Mouse (Mus musculus) heart, postnatal 0 days (tissue): ENCODE measurements around the gene Dennd2a. TPM values are rescaled to one million over a fixed set of nuclear protein-coding genes. Genes with fewer than 3 reads are reported as not detected.

Experiments
- ATAC-seq: fragments of 200-750 bp; cut with Nextera tagmentation; 2 replicates; pipeline ENCODE4 v1.8.0; 2017; ENCODE audit warnings: low read depth, moderate number of reproducible peaks, moderate library complexity; ENCODE audit not compliant: insufficient read depth
- DNase-seq: peaks from one replicate; pipeline ENCODE4 v3.0.0-alpha.2; 2016; ENCODE audit warnings: low spot score
- H3K27ac ChIP-seq: fragments of 300-500 bp; sonication (generic); 2 replicates; pipeline ENCODE4 v1.5.1; 2014; ENCODE audit warnings: low read depth, mild to moderate bottlenecking
- H3K27me3 ChIP-seq: fragments of 300-500 bp; sonication (generic); 2 replicates; pipeline ENCODE4 v1.6.1; 2014; ENCODE audit warnings: low read length, mixed read lengths; ENCODE audit not compliant: control insufficient read depth, insufficient read depth
- H3K36me3 ChIP-seq: fragments of 300-500 bp; sonication (generic); replicated peaks from 2 replicates; pipeline ENCODE4 v1.6.1; 2014; ENCODE audit warnings: low read length, mixed read lengths; ENCODE audit not compliant: control insufficient read depth, insufficient read depth
- H3K4me1 ChIP-seq: fragments of 300-500 bp; sonication (generic); 2 replicates; pipeline ENCODE4 v1.6.1; 2014; ENCODE audit warnings: antibody characterized with exemption; ENCODE audit not compliant: control insufficient read depth, insufficient read depth
- H3K4me2 ChIP-seq: fragments of 300-500 bp; sonication (generic); 2 replicates; pipeline ENCODE4 v1.6.1; 2014; ENCODE audit warnings: low read depth, mild to moderate bottlenecking, low read length, moderate library complexity
- H3K4me3 ChIP-seq: fragments of 300-500 bp; sonication (generic); 2 replicates; pipeline ENCODE4 v1.5.1; 2014; ENCODE audit warnings: low read depth, low read length
- H3K9ac ChIP-seq: fragments of 300-500 bp; sonication (generic); replicated peaks from 2 replicates; pipeline ENCODE4 v1.6.1; 2014; ENCODE audit warnings: low read depth, low read length, mixed read lengths
- H3K9me3 ChIP-seq: fragments of 300-500 bp; sonication (generic); replicated peaks from 2 replicates; pipeline ENCODE4 v1.6.1; 2016; ENCODE audit warnings: low read length; ENCODE audit not compliant: control insufficient read depth
- CTCF ChIP-seq: IDR thresholded peaks from 2 replicates; pipeline ENCODE4 v1.5.1; 2016; ENCODE audit warnings: antibody characterized with exemption, control low read depth, low read depth
- EP300 ChIP-seq: IDR thresholded peaks from 2 replicates; pipeline ENCODE4 v1.6.1; 2016; ENCODE audit warnings: antibody characterized with exemption, low read depth
- WGBS: fragments of 180-500 bp; shearing (Covaris S2); extraction: QIAGEN DNeasy Blood & Tissue Kit; methylation state at CpG from one replicate; pipeline ENCODE4 v1.1.7; 2014; 5-methylcytosine and 5-hydroxymethylcytosine counted together
- polyA plus RNA-seq: library from polyadenylated mRNA; unstranded; fragments of >200 nt; fragmentation: Nextera tagmentation; extraction: Ambion mirVana; gene quantifications from 2 replicates; pipeline ENCODE4 v1.2.1, GENCODE M21; 2015
- total RNA-seq: library from RNA; depleted of rRNA; stranded (reverse); fragments of >200 nt; gene quantifications from 2 replicates; pipeline ENCODE4 v1.2.3, GENCODE M21; 2014; ENCODE audit warnings: low replicate concordance

Dennd2a gene
- total and polyA plus RNA-seq, 2 experiments from 2014 or later = 5.5 to 9.0 TPM

DNA sequence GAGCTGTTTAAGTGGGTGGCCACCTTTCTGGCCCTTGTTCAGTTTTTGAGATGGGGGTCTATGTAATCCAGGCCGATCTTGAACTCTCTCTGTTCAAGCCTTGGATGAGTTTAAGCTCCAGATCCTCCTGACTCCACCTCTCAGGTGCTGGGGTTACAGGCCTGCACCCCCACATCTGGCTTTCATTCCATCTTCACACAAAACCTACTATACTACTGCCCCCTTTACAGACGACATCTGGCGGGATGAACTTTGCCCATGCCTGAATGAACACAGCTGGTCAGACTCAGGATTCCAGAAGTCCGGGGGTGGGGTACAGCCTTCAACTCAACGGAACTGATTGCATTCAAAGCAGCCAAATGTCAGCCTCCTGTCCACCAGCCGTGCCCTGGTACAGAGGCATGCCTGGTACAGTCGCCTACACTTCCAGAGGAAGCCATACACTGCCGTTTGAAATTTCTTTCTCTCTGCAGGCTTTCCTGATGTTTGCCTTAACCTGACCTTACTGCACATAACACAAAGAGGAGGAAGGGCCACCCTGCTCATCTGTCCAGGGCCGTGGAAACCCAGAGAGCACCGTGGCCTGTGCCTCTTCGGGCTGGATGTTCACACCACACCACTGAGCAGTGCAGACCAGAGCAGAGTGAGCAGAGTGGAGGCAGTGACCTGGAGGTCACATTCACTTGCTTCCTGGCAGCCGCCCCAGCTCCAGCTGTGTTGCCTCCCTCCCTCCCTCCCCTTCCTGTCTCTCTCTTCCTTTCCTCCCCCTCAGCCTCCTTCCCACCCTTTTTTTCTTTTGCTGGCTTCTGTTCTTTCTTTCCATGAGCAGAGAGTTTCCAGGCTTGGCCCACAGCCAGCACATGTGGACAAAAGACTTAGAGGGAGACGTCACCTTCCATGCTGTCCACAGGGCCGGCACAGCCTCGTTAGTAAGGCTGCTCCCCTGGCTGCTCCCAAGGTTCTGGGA lies 14.8 kb downstream of the Dennd2a start:
- H3K9ac ChIP-seq = 0 out of 2 replicates have a peak overlapping the region, but pooled peaks have one; percentile 14
- no peaks in the 10 kb centered on the region for H3K36me3 ChIP-seq
- peaks cover 8% of the 10 kb centered on the region for H3K4me1 ChIP-seq
- ATAC-seq (peak; percentile 84), DNase-seq (peak; percentile 88)
- H3K4me3 ChIP-seq = no peak overlapping the region
- H3K27me3 ChIP-seq = no peaks in the 10 kb centered on the region
- H3K4me2 ChIP-seq = no peak overlapping the region; the same call in 1 of the 2 replicates
- 22% methylated on average over 14 of the region's 15 CpGs for WGBS
- peak overlapping the region; percentile 81 for H3K27ac ChIP-seq
- H3K9me3 ChIP-seq = no peaks in the 10 kb centered on the region
- TF ChIP-seq CTCF (no peak), EP300 (no peak)

DNA sequence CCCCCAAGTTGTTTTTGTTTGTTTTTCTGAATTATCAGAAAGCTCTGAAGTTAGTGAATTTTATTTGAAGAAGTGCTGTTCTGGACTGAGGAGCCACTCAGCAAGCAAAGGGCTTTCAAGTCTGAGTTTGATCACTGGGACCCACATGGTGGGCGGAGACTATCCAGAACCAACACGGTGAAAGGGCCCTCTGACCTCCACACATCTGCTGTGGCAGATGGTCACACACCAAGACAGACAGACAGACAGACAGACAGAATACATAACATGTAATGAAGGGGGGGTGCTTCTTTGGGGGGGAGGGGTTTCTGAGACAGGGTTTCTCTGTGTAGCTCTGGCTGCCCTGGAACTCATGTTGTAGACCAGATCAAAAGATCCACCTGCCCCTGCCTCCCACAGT lies 17.1 kb downstream of the Dennd2a start:
- Histone ChIP-seq H3K9ac (no peak overlapping the region), H3K9me3 (no peaks in the 10 kb centered on the region), H3K27me3 (no peaks in the 10 kb centered on the region), H3K4me1 (peaks cover 8% of the 10 kb centered on the region), H3K36me3 (no peaks in the 10 kb centered on the region), H3K27ac (0 out of 2 replicates have a peak overlapping the region, but pooled peaks have one; percentile 72), H3K4me3 (no peak overlapping the region), H3K4me2 (no peak overlapping the region)
- WGBS = 46% methylated on average over 2 of the region's 2 CpGs
- TF ChIP-seq EP300 (no peak), CTCF (no peak)
- DNase-seq (no peak), ATAC-seq (no peak)

DNA sequence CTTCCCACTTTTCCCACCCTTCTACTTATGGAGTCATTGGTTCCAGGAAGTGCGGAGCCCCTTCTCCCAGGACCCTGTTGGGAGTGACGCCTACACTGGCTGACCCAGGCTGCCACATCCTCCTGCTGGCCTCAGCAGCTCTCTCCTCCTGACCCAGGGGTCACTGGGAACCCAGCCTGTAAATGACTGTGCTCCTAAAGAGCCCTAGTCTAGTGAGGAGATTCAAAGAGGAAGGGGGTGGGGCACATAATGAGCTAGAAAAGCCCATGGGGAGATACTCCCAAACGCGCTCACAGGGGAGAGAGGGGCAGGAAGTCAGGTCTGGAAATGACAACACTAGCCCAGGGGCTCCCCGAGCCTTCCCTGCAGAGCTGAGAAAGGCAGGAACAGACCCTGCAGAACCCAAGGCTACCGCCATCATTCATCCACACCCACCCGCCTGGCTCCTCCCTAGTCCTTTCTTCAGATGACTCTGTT lies 17.9 kb downstream of the Dennd2a start:
- H3K4me1 ChIP-seq = peaks cover 8% of the 10 kb centered on the region
- no peak overlapping the region for H3K4me3 ChIP-seq
- H3K9me3 ChIP-seq = no peaks in the 10 kb centered on the region
- DNase-seq (peak; percentile 67), ATAC-seq (peak; percentile 59)
- WGBS = 22% methylated on average over 7 of the region's 7 CpGs
- H3K27ac ChIP-seq = peak overlapping the region; percentile 72
- peak overlapping the region; percentile 26 for H3K4me2 ChIP-seq
- no peak overlapping the region for H3K9ac ChIP-seq
- no peaks in the 10 kb centered on the region for H3K36me3 ChIP-seq
- TF ChIP-seq CTCF = no peak
- no peak for TF ChIP-seq EP300
- no peaks in the 10 kb centered on the region for H3K27me3 ChIP-seq

DNA sequence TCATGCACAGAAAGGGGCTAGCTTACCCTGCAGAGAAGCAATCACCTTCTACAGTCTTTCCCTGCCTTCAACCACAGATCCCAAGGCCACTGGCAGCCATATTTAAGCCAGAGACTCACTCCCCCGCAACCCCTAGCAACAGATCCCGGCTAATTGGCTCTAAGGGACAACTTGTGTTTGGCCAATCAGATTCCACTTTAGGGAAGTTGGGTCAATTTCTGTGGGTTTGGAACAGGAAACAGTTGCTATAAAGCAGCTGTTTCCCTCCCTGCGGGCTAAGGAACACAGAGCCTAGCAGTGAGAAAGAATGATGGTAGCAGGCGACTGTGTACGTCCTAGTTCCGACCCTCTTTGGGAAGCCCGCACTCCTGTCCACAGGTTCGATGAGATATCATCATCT lies 19.4 kb downstream of the Dennd2a start:
- 59% methylated on average over 8 of the region's 8 CpGs for WGBS
- Histone ChIP-seq H3K9me3 (no peaks in the 10 kb centered on the region), H3K4me1 (peaks cover 8% of the 10 kb centered on the region), H3K4me3 (no peak overlapping the region), H3K9ac (no peak overlapping the region), H3K27ac (peak overlapping the region; percentile 72), H3K4me2 (no peak overlapping the region), H3K36me3 (no peaks in the 10 kb centered on the region), H3K27me3 (no peaks in the 10 kb centered on the region)
- no peak for DNase-seq
- TF ChIP-seq CTCF = no peak
- no peak for TF ChIP-seq EP300
- no peak for ATAC-seq

DNA sequence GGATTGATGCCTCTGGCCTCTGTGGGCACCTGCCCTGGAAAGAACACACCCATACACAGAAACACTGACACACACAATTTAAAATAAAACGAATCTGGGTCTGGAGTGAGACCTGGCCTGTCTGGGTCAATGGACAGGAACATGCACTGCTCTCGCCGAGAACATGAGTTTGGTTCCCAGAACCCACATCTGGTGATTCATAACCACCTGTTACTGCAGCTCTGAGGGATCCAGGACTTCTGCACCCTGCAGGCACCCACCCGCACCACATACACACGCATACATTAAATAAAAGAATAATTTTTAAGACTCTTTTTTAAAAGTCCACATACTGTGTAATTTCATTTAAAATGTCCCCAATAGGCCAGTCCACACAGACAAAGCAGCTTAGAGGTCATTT lies 20.4 kb downstream of the Dennd2a start:
- no peak overlapping the region for H3K4me3 ChIP-seq
- H3K36me3 ChIP-seq = no peaks in the 10 kb centered on the region
- ATAC-seq (no peak), DNase-seq (no peak)
- H3K4me1 ChIP-seq = peaks cover under 1% of the 10 kb centered on the region; the same call in 1 of the 2 replicates
- 93% methylated on average over 5 of the region's 5 CpGs for WGBS
- TF ChIP-seq CTCF (no peak), EP300 (no peak)
- no peaks in the 10 kb centered on the region for H3K27me3 ChIP-seq
- H3K9me3 ChIP-seq = no peaks in the 10 kb centered on the region
- no peak overlapping the region for H3K4me2 ChIP-seq
- H3K9ac ChIP-seq = no peak overlapping the region
- no peak overlapping the region for H3K27ac ChIP-seq
